Mouse (Mus musculus): ENCODE measurements around the gene Ank2.
"Not testable (repeated sequence)": the region's sequence is repeated elsewhere in the genome, so short reads cannot be mapped to it uniquely, and the experiment has no call there.

Gene Ank2

GRCm38 (mm10) chr3:127416950-127417349 is 82.2 kb downstream of the Ank2 start:
- no peak for DNase-seq (ENCODE audit: extremely low spot score, low read depth, low spot score)

- no peak for DNase-seq (ENCODE audit: extremely low spot score, low read depth, low spot score)
Observed at GRCm38 (mm10) chr3:127414438-127414837, 84.7 kb downstream of the Ank2 start.

GRCm38 (mm10) chr3:127408684-127409550 is 90.2 kb downstream of the Ank2 start:
- DNase-seq (ENCODE audit: extremely low spot score, low read depth, low spot score): no peak

- DNase-seq (ENCODE audit: extremely low spot score, low read depth, low spot score): no peak
Observed at GRCm38 (mm10) chr3:127407868-127408574, 91.1 kb downstream of the Ank2 start.

- DNase-seq (ENCODE audit: extremely low spot score, low read depth, low spot score): no peak
Observed at GRCm38 (mm10) chr3:127406883-127407282, 92.3 kb downstream of the Ank2 start.

GRCm38 (mm10) chr3:127404371-127404770 is 94.8 kb downstream of the Ank2 start:
- DNase-seq (ENCODE audit: extremely low spot score, low read depth, low spot score): no peak

GRCm38 (mm10) chr3:127400976-127401375 is 98.2 kb downstream of the Ank2 start:
- no peak for DNase-seq (ENCODE audit: extremely low spot score, low read depth, low spot score)

- not testable (repeated sequence) for DNase-seq (ENCODE audit: extremely low spot score, low read depth, low spot score)
Observed at GRCm38 (mm10) chr3:127400468-127400867, 98.7 kb downstream of the Ank2 start.

GRCm38 (mm10) chr3:127397774-127398173 is 101.4 kb downstream of the Ank2 start:
- no peak for DNase-seq (ENCODE audit: extremely low spot score, low read depth, low spot score)

GRCm38 (mm10) chr3:127395202-127395601 is 103.9 kb downstream of the Ank2 start:
- no peak for DNase-seq (ENCODE audit: extremely low spot score, low read depth, low spot score)

- no peak for DNase-seq (ENCODE audit: extremely low spot score, low read depth, low spot score)
Observed at GRCm38 (mm10) chr3:127387016-127387517, 112.1 kb downstream of the Ank2 start.

- DNase-seq (ENCODE audit: extremely low spot score, low read depth, low spot score): no peak
Observed at GRCm38 (mm10) chr3:127383231-127383630, 115.9 kb downstream of the Ank2 start.

GRCm38 (mm10) chr3:127376901-127377460 is 122.2 kb downstream of the Ank2 start:
- DNase-seq (ENCODE audit: extremely low spot score, low read depth, low spot score): no peak

- DNase-seq (ENCODE audit: extremely low spot score, low read depth, low spot score): no peak
Observed at GRCm38 (mm10) chr3:127375956-127376660, 123.0 kb downstream of the Ank2 start.

- DNase-seq (ENCODE audit: extremely low spot score, low read depth, low spot score): no peak
Observed at GRCm38 (mm10) chr3:127374190-127374710, 124.9 kb downstream of the Ank2 start.

GRCm38 (mm10) chr3:127371774-127372173 is 127.4 kb downstream of the Ank2 start:
- no peak for DNase-seq (ENCODE audit: extremely low spot score, low read depth, low spot score)

- DNase-seq (ENCODE audit: extremely low spot score, low read depth, low spot score): no peak
Observed at GRCm38 (mm10) chr3:127369529-127369928, 129.6 kb downstream of the Ank2 start.

GRCm38 (mm10) chr3:127367450-127367849 is 131.7 kb downstream of the Ank2 start:
- DNase-seq (ENCODE audit: extremely low spot score, low read depth, low spot score): no peak

GRCm38 (mm10) chr3:127363512-127363911 is 135.6 kb downstream of the Ank2 start:
- DNase-seq (ENCODE audit: extremely low spot score, low read depth, low spot score): no peak

GRCm38 (mm10) chr3:127362611-127363393 is 136.3 kb downstream of the Ank2 start:
- DNase-seq (ENCODE audit: extremely low spot score, low read depth, low spot score): no peak
